Mouse (Mus musculus): ENCODE measurements around the gene Ppp1r3a. TPM values are rescaled to one million over a fixed set of nuclear protein-coding genes. Genes with fewer than 3 reads are reported as not detected.
"Not testable (repeated sequence)": the region's sequence is repeated elsewhere in the genome, so short reads cannot be mapped to it uniquely, and the experiment has no call there.

The Ppp1r3a gene
- polyA plus RNA-seq, 1 experiment from 2014 or later, result not detected

GRCm38 (mm10) chr6:14720110-14720771 lies 34.8 kb downstream of the Ppp1r3a start:
- WGBS (ENCODE audit: insufficient replicate concordance), result 66% methylated on average over 6 of the region's 6 CpGs

GRCm38 (mm10) chr6:14715129-14715989 lies 39.7 kb downstream of the Ppp1r3a start:
- Histone ChIP-seq H3K4me3 (replicated peaks) (no peak overlapping the region), H3K27me3 (no peaks in the 10 kb centered on the region), H3K4me1 (replicated peaks) (no peaks in the 10 kb centered on the region), H3K4me2 (no peak overlapping the region), H3K9ac (no peak overlapping the region), H3K27ac (no peak overlapping the region), H3K36me3 (no peaks in the 10 kb centered on the region), H3K9me3 (replicated peaks) (no peaks in the 10 kb centered on the region)
- 61% methylated on average over 4 of the region's 4 CpGs for WGBS (ENCODE audit: insufficient replicate concordance)
- ATAC-seq (ENCODE audit: low read depth), result no peak
- DNase-seq, result no peak

More at GRCm38 (mm10) chr6:14720110-14720771, 34.8 kb downstream of the Ppp1r3a start:
- Histone ChIP-seq H3K27ac (no peak overlapping the region), H3K9me3 (replicated peaks) (no peaks in the 10 kb centered on the region), H3K36me3 (no peaks in the 10 kb centered on the region), H3K4me2 (no peak overlapping the region), H3K4me1 (replicated peaks) (no peaks in the 10 kb centered on the region), H3K9ac (no peak overlapping the region), H3K27me3 (no peaks in the 10 kb centered on the region), H3K4me3 (replicated peaks) (no peak overlapping the region)
- ATAC-seq (ENCODE audit: low read depth) (no peak), DNase-seq (no peak)

- no peaks in the 10 kb centered on the region for H3K27me3 ChIP-seq
- no peaks in the 10 kb centered on the region for H3K36me3 ChIP-seq
- no peak overlapping the region for H3K4me3 ChIP-seq (replicated peaks)
- no peaks in the 10 kb centered on the region for H3K4me1 ChIP-seq (replicated peaks)
- no peak overlapping the region for H3K27ac ChIP-seq
- no peak overlapping the region for H3K4me2 ChIP-seq
- ATAC-seq (ENCODE audit: low read depth) (no peak), DNase-seq (no peak)
- H3K9ac ChIP-seq, result no peak overlapping the region
- H3K9me3 ChIP-seq (replicated peaks), result no peaks in the 10 kb centered on the region
- 46% methylated on average over 2 of the region's 2 CpGs for WGBS (ENCODE audit: insufficient replicate concordance)
Measured at GRCm38 (mm10) chr6:14712146-14712545, 42.9 kb downstream of the Ppp1r3a start.

- Histone ChIP-seq H3K4me3 (replicated peaks) (no peak overlapping the region), H3K27me3 (no peaks in the 10 kb centered on the region), H3K9ac (no peak overlapping the region), H3K9me3 (replicated peaks) (no peaks in the 10 kb centered on the region), H3K36me3 (no peaks in the 10 kb centered on the region), H3K4me2 (no peak overlapping the region), H3K27ac (no peak overlapping the region), H3K4me1 (replicated peaks) (no peaks in the 10 kb centered on the region)
- DNase-seq, result no peak
- ATAC-seq (ENCODE audit: low read depth), result no peak
Measured at GRCm38 (mm10) chr6:14700030-14700429, 55.0 kb downstream of the Ppp1r3a start.

GRCm38 (mm10) chr6:14679231-14679887 lies 75.7 kb downstream of the Ppp1r3a start:
- H3K36me3 ChIP-seq; H3K4me1 ChIP-seq (replicated peaks); H3K27ac ChIP-seq; H3K9ac ChIP-seq; H3K27me3 ChIP-seq; H3K4me3 ChIP-seq (replicated peaks); H3K9me3 ChIP-seq (replicated peaks); DNase-seq; ATAC-seq (ENCODE audit: low read depth); H3K4me2 ChIP-seq: not testable (repeated sequence)
- WGBS (ENCODE audit: insufficient replicate concordance), result 74% methylated on average over 20 of the region's 20 CpGs

GRCm38 (mm10) chr6:14668966-14669365 lies 86.1 kb downstream of the Ppp1r3a start:
- not testable (repeated sequence) for H3K27me3 ChIP-seq; H3K27ac ChIP-seq; H3K9ac ChIP-seq; H3K9me3 ChIP-seq (replicated peaks); H3K36me3 ChIP-seq; DNase-seq; H3K4me3 ChIP-seq (replicated peaks); H3K4me1 ChIP-seq (replicated peaks); ATAC-seq (ENCODE audit: low read depth); H3K4me2 ChIP-seq
- 65% methylated on average over 2 of the region's 2 CpGs for WGBS (ENCODE audit: insufficient replicate concordance)

- not testable (repeated sequence) for H3K9ac ChIP-seq; H3K9me3 ChIP-seq (replicated peaks); H3K4me2 ChIP-seq; H3K27ac ChIP-seq; DNase-seq; H3K4me1 ChIP-seq (replicated peaks); H3K4me3 ChIP-seq (replicated peaks); H3K36me3 ChIP-seq; H3K27me3 ChIP-seq; ATAC-seq (ENCODE audit: low read depth)
- 74% methylated on average over 2 of the region's 2 CpGs for WGBS (ENCODE audit: insufficient replicate concordance)
Measured at GRCm38 (mm10) chr6:14667651-14668050, 87.4 kb downstream of the Ppp1r3a start.

Other genes starting within 250 kb of the Ppp1r3a start
- gene Foxp2, start 146.1 kb upstream of the Ppp1r3a start, polyA plus RNA-seq (2015; fragmentation: Nextera tagmentation; extraction: Ambion mirVana), result 0.58 and 0.65 TPM in 2 replicates

Measured in liver, embryonic 13.5 days (tissue).